Mouse (Mus musculus) granulocyte monocyte progenitor cell, adult 5-6 weeks (primary cell): ENCODE results near the gene Egfem1. TPM values are rescaled to one million over a fixed set of nuclear protein-coding genes. Genes with fewer than 3 reads are reported as not detected.

Source experiments
- ATAC-seq: replicated peaks from 2 replicates; pipeline ENCODE4 v1.8.0; 2016; ENCODE audit warnings: mild to moderate bottlenecking, moderate TSS enrichment, inconsistent platforms; ENCODE audit not compliant: poor library complexity, severe bottlenecking
- total RNA-seq, 2 experiments: library from RNA; stranded (forward) in 1 of 2; stranded (reverse) in 1 of 2; fragments of 200-712, 200-1000 nt in 1 of 2; fragments of >200 nt in 1 of 2; fragmentation: Nextera tagmentation in 1 of 2; gene quantifications; 2 replicates each; pipeline ENCODE4 v1.2.3; 2014 to 2017

The Egfem1 gene
- total RNA-seq, 2 experiments from 2014 or later = not detected

DNA sequence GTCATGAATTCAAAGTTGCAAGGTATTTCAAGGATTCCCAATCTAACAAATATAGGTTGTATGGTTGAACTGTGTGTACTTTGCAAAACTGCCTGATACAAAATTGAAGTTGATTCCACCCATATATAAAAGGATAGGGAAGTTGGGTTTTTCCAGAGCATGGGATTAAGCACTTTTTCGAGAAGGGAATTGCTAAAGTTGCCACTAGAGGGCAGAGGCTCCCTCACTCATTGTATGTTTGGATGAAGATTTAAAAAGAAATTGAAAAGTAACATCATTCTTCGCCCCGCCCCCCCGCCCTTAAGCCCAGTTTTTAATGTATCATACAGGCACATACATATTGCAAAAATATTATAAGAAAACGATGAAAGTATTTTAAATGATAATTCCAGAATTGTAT, 657.5 kb downstream of the Egfem1 start:
- ATAC-seq = no peak

Other genes starting within 250 kb of the Egfem1 start
- gene Gm1527, start 189.4 kb upstream of the Egfem1 start, total RNA-seq (2014; fragmentation: Nextera tagmentation) = not detected in 2 replicates
- gene Gm1527, start 189.4 kb upstream of the Egfem1 start, total RNA-seq (2017) = not detected in 2 replicates